Mouse (Mus musculus) Patski (cell line): ENCODE results near the gene Il22. TPM values are rescaled to one million over a fixed set of nuclear protein-coding genes. Genes with fewer than 3 reads are reported as not detected.
"Not testable (repeated sequence)": the region's sequence is repeated elsewhere in the genome, so short reads cannot be mapped to it uniquely, and the experiment has no call there.

Experiments
- ATAC-seq: fragments of 100-300 bp; one replicate; pipeline ENCODE4 v1.8.0; 2021
- CTCF ChIA-PET: fragments of 350-600 bp; sonication (Branson Sonifier 250); formaldehyde crosslinking; loops from one replicate; lab custom pipeline; 2022; ENCODE audit warnings: inconsistent platforms; lab: Charles Lee
- POLR2A ChIA-PET: fragments of 350-600 bp; sonication (Branson Sonifier 250); formaldehyde crosslinking; loops from one replicate; lab custom pipeline; 2022; ENCODE audit warnings: antibody characterized with exemption, inconsistent platforms; lab: Charles Lee
- DNase-seq: peaks from one replicate; pipeline ENCODE4 v3.0.0-alpha.2; 2011; ENCODE audit warnings: low read depth, low spot score
- H3K27me3 ChIP-seq: fragments of 371-371 bp; one replicate; pipeline ENCODE4 v1.5.1; 2021
- CTCF ChIP-seq: fragments of 100-300 bp; IDR thresholded peaks from one replicate; pipeline ENCODE4 v1.5.1; 2021
- in situ Hi-C: fragments of 300-500 bp; cut with MboI; formaldehyde crosslinking; loops from 3 replicates; pipeline ENCODE4 v1.11.1; 2018; ENCODE audit warnings: low pct_unique_long_range_greater_than_20kb, mixed read lengths
- polyA plus RNA-seq: library from polyadenylated mRNA; unstranded; gene quantifications from one replicate; pipeline ENCODE4 v1.2.3, GENCODE M21; 2021

Gene Il22
- not detected for polyA plus RNA-seq

DNA sequence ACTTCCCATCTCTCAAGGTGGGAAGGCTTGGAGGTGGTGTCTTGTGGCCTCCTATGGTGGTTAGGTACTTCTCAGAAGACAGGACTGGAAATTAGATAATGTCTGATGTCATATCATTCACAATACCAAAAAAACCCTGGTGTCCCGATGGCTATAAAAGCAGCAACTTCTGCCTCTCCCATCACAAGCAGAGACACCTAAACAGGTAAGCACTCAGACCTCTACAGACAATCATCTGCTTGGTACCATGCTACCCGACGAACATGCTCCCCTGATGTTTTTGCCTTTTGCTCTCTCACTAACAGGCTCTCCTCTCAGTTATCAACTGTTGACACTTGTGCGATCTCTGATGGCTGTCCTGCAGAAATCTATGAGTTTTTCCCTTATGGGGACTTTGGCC, at the start of gene Il22:
Il22 (plus strand) TSS at position 301 of the 400 bp plus-strand sequence.
- CTCF ChIA-PET, result no interaction called here
- ATAC-seq (no peak), DNase-seq (no peak)
- no peak for TF ChIP-seq CTCF
- in situ Hi-C loops, result no loop called here
- no peaks in the 10 kb centered on the region for H3K27me3 ChIP-seq
- POLR2A ChIA-PET, result no interaction called here

DNA sequence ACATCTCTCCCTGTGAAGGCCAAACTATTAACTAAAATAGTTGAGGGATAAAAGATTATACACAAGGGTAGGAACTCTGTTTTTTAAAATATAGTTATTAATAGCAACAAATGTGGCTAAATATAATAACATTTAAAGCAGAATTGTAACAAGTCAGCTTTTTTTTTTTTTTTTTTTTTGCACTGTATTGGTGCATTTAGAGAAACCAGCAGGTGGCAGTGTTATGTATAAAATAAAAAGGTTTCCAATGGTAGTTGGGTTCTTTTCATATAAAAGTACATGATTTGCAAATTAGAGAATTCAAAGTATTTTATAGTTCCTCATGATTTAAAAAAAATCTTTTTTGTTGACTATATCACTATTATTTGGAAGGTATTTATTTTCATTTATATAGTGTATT, 48.8 kb upstream of the Il22 start:
- no peaks in the 10 kb centered on the region for H3K27me3 ChIP-seq
- ATAC-seq (no peak), DNase-seq (no peak)
- in situ Hi-C loops, result loop anchor here (10.0 to 25.0 kb wide), 3 partner anchors 381 to 919 kb away; partner anchors contain the start of gene Dyrk2
- CTCF ChIA-PET, result interaction anchor here (2.7 kb wide), 1 partner anchor 10 kb away, joined by 7 read pairs; no protein-coding TSS in a partner anchor
- POLR2A ChIA-PET, result no interaction called here
- no peak for TF ChIP-seq CTCF

DNA sequence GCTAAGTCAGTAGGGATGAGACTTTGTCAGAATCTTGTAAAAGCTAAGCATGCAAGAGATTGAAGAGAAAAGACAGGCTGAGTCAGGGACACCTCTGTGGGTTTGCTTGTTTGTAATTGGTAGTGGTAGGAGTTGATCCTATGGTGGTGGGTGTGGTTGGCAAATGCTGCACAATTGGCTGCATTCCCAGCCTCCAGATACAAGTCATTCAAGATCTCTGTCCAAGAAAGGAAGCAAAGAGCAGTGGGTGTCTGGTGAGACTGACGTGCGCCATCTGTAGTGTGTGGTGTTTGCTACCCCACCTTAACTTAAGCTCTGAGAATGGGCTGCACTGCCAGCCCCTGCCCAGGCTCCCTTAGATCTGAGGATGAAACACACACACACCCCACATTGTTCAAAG, 43.6 kb upstream of the Il22 start:
- TF ChIP-seq CTCF, result no peak
- no peak for ATAC-seq
- ChIA-PET CTCF (no interaction called here), POLR2A (no interaction called here)
- in situ Hi-C loops, result loop anchor here (25.0 kb wide), 2 partner anchors 376 to 701 kb away; partner anchors contain the start of gene Dyrk2
- DNase-seq, result no peak
- H3K27me3 ChIP-seq, result no peaks in the 10 kb centered on the region

- no peak for DNase-seq
- ChIA-PET POLR2A (no interaction called here), CTCF (no interaction called here)
- no peaks in the 10 kb centered on the region for H3K27me3 ChIP-seq
- in situ Hi-C loops, result loop anchor here (25.0 kb wide), 2 partner anchors 368 to 693 kb away; partner anchors contain the start of gene Dyrk2
- no peak for TF ChIP-seq CTCF
- no peak for ATAC-seq
Observed at GRCm38 (mm10) chr10:118169212-118169611, 35.5 kb upstream of the Il22 start.

DNA sequence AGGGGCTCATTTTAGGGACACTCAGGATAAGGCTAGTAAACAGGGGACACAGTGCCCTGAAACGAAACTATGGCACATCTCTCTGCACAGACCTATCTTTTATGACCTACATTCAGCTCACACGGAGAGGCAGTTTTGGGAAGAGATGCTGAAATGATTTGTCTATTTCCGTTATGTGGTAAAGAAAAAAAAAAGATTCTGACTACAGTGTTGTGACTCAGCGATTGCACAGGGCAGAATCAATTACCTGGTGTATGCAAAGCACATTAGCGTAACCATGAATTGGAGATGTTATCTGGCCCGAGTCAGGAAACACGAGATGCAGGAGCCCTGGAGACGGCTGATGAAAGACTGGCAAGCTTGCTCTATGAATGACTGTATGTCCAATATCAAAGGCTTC, 32.3 kb upstream of the Il22 start:
- H3K27me3 ChIP-seq, result no peaks in the 10 kb centered on the region
- ChIA-PET CTCF (no interaction called here), POLR2A (no interaction called here)
- in situ Hi-C loops, result loop anchor here (25.0 kb wide), 2 partner anchors 365 to 690 kb away; partner anchors contain the start of gene Dyrk2
- no peak for DNase-seq
- no peak for TF ChIP-seq CTCF
- ATAC-seq, result no peak

GRCm38 (mm10) chr10:118172876-118173275, 31.9 kb upstream of the Il22 start:
- in situ Hi-C loops, result loop anchor here (25.0 kb wide), 2 partner anchors 364 to 689 kb away; partner anchors contain the start of gene Dyrk2
- no peak for TF ChIP-seq CTCF
- CTCF ChIA-PET, result no interaction called here
- H3K27me3 ChIP-seq, result no peaks in the 10 kb centered on the region
- POLR2A ChIA-PET, result no interaction called here
- no peak for ATAC-seq
- DNase-seq, result no peak

GRCm38 (mm10) chr10:118175542-118175941, 29.2 kb upstream of the Il22 start:
- ATAC-seq, H3K27me3 ChIP-seq, DNase-seq, in situ Hi-C loops, CTCF ChIA-PET, POLR2A ChIA-PET: not testable (repeated sequence)

- in situ Hi-C loops, result no loop called here
- H3K27me3 ChIP-seq, result no peaks in the 10 kb centered on the region
Observed at GRCm38 (mm10) chr10:118178735-118179151, 26.0 kb upstream of the Il22 start.

GRCm38 (mm10) chr10:118179265-118179664, 25.5 kb upstream of the Il22 start:
- no peak for ATAC-seq
- DNase-seq, result no peak
- in situ Hi-C loops, result no loop called here
- no peaks in the 10 kb centered on the region for H3K27me3 ChIP-seq
- POLR2A ChIA-PET, result no interaction called here
- CTCF ChIA-PET, result no interaction called here
- no peak for TF ChIP-seq CTCF

More at GRCm38 (mm10) chr10:118178735-118179151, 26.0 kb upstream of the Il22 start:
- TF ChIP-seq CTCF, result no peak
- ChIA-PET POLR2A (no interaction called here), CTCF (no interaction called here)
- DNase-seq, result no peak
- no peak for ATAC-seq

DNA sequence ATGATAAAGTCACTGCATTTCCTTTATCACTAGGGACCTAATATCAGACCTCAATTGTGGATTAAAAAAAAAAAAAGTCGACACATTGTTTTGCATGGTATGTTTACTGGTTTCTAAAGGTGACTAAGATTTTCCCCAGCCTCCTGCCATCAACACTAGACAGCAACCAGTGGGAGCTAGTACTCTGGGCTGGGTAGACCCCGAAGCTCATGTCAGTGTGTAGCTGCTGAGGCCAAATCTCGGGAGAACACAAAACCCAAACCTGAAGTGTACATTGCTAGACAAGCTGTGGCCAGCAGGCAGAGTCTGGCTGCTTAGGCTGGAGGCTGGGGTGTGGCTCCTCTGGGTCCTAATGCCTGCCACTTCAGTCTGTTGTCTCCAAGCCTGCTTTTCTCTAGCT, 9.6 kb upstream of the Il22 start:
- CTCF ChIA-PET, POLR2A ChIA-PET, in situ Hi-C loops, H3K27me3 ChIP-seq: not testable (repeated sequence)
- ATAC-seq (peak; percentile 57), DNase-seq (peak; percentile 0)

DNA sequence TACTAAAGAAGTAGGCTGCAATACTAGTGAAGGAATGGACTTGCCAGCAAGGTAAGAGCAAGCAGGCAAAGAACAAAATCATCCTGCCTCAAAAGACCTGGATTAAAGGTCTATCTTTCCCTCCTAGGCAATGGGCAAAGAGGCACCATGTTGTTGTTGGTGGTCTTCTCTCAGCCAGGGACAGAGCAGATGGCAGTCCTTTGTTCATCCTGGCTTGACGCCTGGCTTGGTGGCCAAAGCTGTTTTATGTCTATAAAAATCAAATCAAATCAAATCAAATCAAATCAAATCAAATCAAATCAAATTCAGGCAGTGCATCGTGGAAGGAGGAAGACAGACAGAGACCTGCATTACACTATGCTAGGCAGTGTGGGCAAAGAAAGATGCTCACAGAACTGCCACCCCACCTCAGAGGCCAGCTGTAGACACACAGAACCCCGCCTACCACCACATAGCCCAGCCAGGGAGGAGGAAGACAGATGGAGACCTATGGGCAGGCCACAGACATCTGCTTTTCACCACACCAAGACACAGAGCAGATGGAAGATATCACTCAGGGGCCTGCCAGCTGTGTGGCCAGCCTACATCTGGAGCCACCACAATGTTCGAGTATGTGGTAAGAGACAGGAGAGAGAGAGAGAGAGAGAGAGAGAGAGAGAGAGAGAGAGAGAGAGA, 11.1 kb downstream of the Il22 start:
- in situ Hi-C loops, ATAC-seq, POLR2A ChIA-PET, H3K27me3 ChIP-seq, DNase-seq, CTCF ChIA-PET: not testable (repeated sequence)

DNA sequence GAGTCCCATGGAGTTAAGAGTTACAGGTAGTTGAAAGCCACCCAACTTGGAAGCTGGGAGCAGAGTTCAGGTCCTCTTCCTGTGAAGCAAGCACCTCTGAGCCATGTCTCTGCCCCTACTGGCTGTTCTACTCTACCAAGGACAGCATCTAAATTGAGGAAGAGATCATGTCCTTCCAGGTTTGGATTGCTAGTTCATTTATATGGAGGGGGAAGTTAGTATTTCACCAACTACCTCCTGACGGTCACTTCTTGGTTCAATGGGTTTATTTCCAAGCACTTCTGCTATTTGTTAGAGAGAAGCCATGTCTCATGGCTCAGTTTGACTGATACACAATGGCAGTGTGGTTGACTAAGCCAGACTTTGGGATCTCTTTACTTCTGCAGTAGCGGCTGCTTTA, 22.9 kb downstream of the Il22 start:
- DNase-seq, POLR2A ChIA-PET, H3K27me3 ChIP-seq, ATAC-seq, CTCF ChIA-PET, in situ Hi-C loops: not testable (repeated sequence)

- H3K27me3 ChIP-seq, CTCF ChIA-PET, in situ Hi-C loops, DNase-seq, ATAC-seq, POLR2A ChIA-PET: not testable (repeated sequence)
Observed at GRCm38 (mm10) chr10:118232607-118233006, 27.9 kb downstream of the Il22 start.

DNA sequence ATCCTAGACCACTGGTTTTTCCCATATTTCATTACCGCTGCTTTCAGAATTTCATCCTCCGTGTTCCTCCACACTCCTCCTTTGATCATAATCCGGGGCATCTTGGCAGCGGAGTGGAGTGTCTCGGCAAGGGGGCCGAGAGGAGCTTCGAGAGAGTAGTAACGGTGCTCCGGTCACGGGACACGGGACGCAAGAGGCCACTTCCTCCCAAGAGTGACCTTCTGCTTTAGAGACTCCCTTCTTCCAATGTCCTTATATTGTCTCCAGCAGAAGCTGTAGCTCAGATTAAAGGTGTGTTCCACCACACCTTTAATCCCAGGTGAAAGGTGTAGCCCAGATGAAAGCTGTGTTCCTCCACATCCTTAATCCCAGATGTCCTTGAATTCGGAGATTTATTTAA, 35.9 kb downstream of the Il22 start, which contains the start of gene Gm32717:
Gm32717 (minus strand) TSS at position 101 of the 400 bp plus-strand sequence.
- ATAC-seq, in situ Hi-C loops, H3K27me3 ChIP-seq, DNase-seq, POLR2A ChIA-PET, CTCF ChIA-PET: not testable (repeated sequence)

GRCm38 (mm10) chr10:118249006-118249595, 44.4 kb downstream of the Il22 start:
- ATAC-seq, CTCF ChIA-PET, H3K27me3 ChIP-seq, POLR2A ChIA-PET, in situ Hi-C loops, DNase-seq: not testable (repeated sequence)
